ENCODE assay signal across 8 mouse cellular contexts in genomic region chr5:125465701-125466106, GRCm38 (mm10). TPM values are rescaled to one million over a fixed set of nuclear protein-coding genes. Genes with fewer than 3 reads are reported as not detected.
DNase-seq lines count a peak whose midpoint lies in the region; ATAC-seq and TF ChIP-seq lines count a peak whose summit lies in the region.

No protein-coding gene starts in this region.

- peaks cover 4% of the 10 kb centered on the region for H3K4me1 ChIP-seq in ES-Bruce4 (ENCODE audit: control insufficient read depth, insufficient read depth, low read length)
- peaks cover 4% of the 10 kb centered on the region for H3K4me1 ChIP-seq in forebrain, embryonic 13.5 days
- H3K4me1 ChIP-seq in liver, postnatal 0 days (ENCODE audit: insufficient read depth), result peaks cover 5% of the 10 kb centered on the region
- H3K4me1 ChIP-seq in neural tube, embryonic 14.5 days (ENCODE audit: control insufficient read depth, insufficient read depth, low read length), result no peaks in the 10 kb centered on the region

- no peaks in the 10 kb centered on the region for H3K27me3 ChIP-seq in ES-Bruce4 (ENCODE audit: control insufficient read depth, insufficient read depth, low read length, poor library complexity, severe bottlenecking)
- H3K27me3 ChIP-seq in forebrain, embryonic 13.5 days, result no peaks in the 10 kb centered on the region
- no peaks in the 10 kb centered on the region for H3K27me3 ChIP-seq in liver, postnatal 0 days (ENCODE audit: insufficient read depth, low read length)
- H3K27me3 ChIP-seq in neural tube, embryonic 14.5 days (ENCODE audit: control insufficient read depth, insufficient read depth, low read length), result no peaks in the 10 kb centered on the region

- WGBS in forebrain, embryonic 13.5 days, result under 1% methylated on average over 25 of the region's 25 CpGs
- under 1% methylated on average over 25 of the region's 25 CpGs for WGBS in large intestine, adult 2 months
- whole genome bisulfite sequencing in liver, postnatal 0 days (ENCODE audit: insufficient replicate concordance), result 1% methylated on average over 25 of the region's 25 CpGs
- under 1% methylated on average over 24 of the region's 25 CpGs for WGBS in neural tube, embryonic 14.5 days

- no peaks in the 10 kb centered on the region for H3K9me3 ChIP-seq in ES-Bruce4 (replicated peaks; ENCODE audit: control insufficient read depth, insufficient read depth, low read length, poor library complexity, severe bottlenecking)
- H3K9me3 ChIP-seq in forebrain, embryonic 13.5 days (replicated peaks), result no peaks in the 10 kb centered on the region
- H3K9me3 ChIP-seq in liver, postnatal 0 days (ENCODE audit: low read length), result no peaks in the 10 kb centered on the region
- H3K9me3 ChIP-seq in neural tube, embryonic 14.5 days (ENCODE audit: control insufficient read depth, low read length), result no peaks in the 10 kb centered on the region

- H3K4me3 ChIP-seq in ES-Bruce4 (ENCODE audit: low read depth, low read length), result peak overlapping the region; percentile 35
- H3K4me3 ChIP-seq in forebrain, embryonic 13.5 days, result peak overlapping the region; percentile 35
- peak overlapping the region; percentile 26 for H3K4me3 ChIP-seq in liver, postnatal 0 days (ENCODE audit: low read depth, low read length)
- H3K4me3 ChIP-seq in neural tube, embryonic 14.5 days (ENCODE audit: low read depth, low read length), result peak overlapping the region; percentile 25

- peak; percentile 100 for ATAC-seq in cerebellum, adult (ENCODE audit: insufficient number of reproducible peaks, low FRiP score, low TSS enrichment)
- ATAC-seq in forebrain, embryonic 13.5 days, result peak; percentile 100
- peak; percentile 100 for ATAC-seq in liver, postnatal 0 days
- ATAC-seq in neural tube, embryonic 14.5 days (ENCODE audit: low read depth), result peak; percentile 100

- peak overlapping the region; percentile 60 for H3K4me2 ChIP-seq in forebrain, embryonic 13.5 days
- H3K4me2 ChIP-seq in liver, postnatal 0 days (ENCODE audit: low read depth, low read length), result peak overlapping the region; percentile 69
- H3K4me2 ChIP-seq in neural tube, embryonic 14.5 days (ENCODE audit: low read depth, low read length), result peak overlapping the region; percentile 49

- intact Hi-C loops in heart, postnatal 10 days (cut with DNase I), result loop anchor here (1.0 kb wide), 1 partner anchor 10 kb away; the partner anchor contains the start of gene Aacs

- no peak overlapping the region for H3K9ac ChIP-seq in ES-Bruce4 (ENCODE audit: low read depth, poor library complexity, severe bottlenecking)
- H3K9ac ChIP-seq in forebrain, embryonic 13.5 days, result peak overlapping the region; percentile 43; the same call in 1 of the 2 replicates
- H3K9ac ChIP-seq in liver, postnatal 0 days (replicated peaks), result peak overlapping the region; percentile 42; the same call in 1 of the 2 replicates
- 0 out of 2 replicates have a peak overlapping the region, but pooled peaks have one; percentile 35 for H3K9ac ChIP-seq in neural tube, embryonic 14.5 days (replicated peaks; ENCODE audit: low read depth, low read length)

- H3K27ac ChIP-seq in ES-Bruce4 (ENCODE audit: insufficient read depth, low read length), result no peak overlapping the region
- no peak overlapping the region for H3K27ac ChIP-seq in forebrain, embryonic 13.5 days
- H3K27ac ChIP-seq in liver, postnatal 0 days (ENCODE audit: low read depth), result no peak overlapping the region
- no peak overlapping the region; the same call in 1 of the 2 replicates for H3K27ac ChIP-seq in neural tube, embryonic 14.5 days (ENCODE audit: low read depth, low read length)

- no peak for TF ChIP-seq CTCF in ES-Bruce4 (IDR thresholded peaks at IDR 0.05; ENCODE audit: low read depth, low read length)
- no peak for TF ChIP-seq CTCF in liver, postnatal 0 days (IDR thresholded peaks at IDR 0.05; ENCODE audit: low read depth)

- H3K36me3 ChIP-seq in ES-Bruce4 (ENCODE audit: control insufficient read depth, insufficient read depth, low read length, poor library complexity, severe bottlenecking), result no peaks in the 10 kb centered on the region
- H3K36me3 ChIP-seq in forebrain, embryonic 13.5 days (ENCODE audit: poor library complexity, severe bottlenecking), result no peaks in the 10 kb centered on the region
- no peaks in the 10 kb centered on the region for H3K36me3 ChIP-seq in liver, postnatal 0 days (replicated peaks; ENCODE audit: insufficient read depth, low read length)
- no peaks in the 10 kb centered on the region for H3K36me3 ChIP-seq in neural tube, embryonic 14.5 days (ENCODE audit: control insufficient read depth, insufficient read depth, low read length)

- DNase-seq in heart, postnatal 10 days, result peak; percentile 95
- peak; percentile 93 for DNase-seq in large intestine, adult 2 months (ENCODE audit: low read depth, low spot score)
- peak; percentile 96 for DNase-seq in liver, postnatal 0 days
- DNase-seq in testis, postnatal 10 days (ENCODE audit: low spot score), result peak; percentile 94

- TF ChIP-seq EP300 in ES-Bruce4 (IDR thresholded peaks at IDR 0.05; ENCODE audit: insufficient read depth, low read depth, low read length), result peak; percentile 90
- TF ChIP-seq EP300 in liver, postnatal 0 days (IDR thresholded peaks at IDR 0.05; ENCODE audit: low read depth), result peak; percentile 64; the same call in 1 of the 2 replicates

- peak; percentile 93 for TF ChIP-seq POLR2A in ES-Bruce4 (IDR thresholded peaks at IDR 0.05; ENCODE audit: insufficient read depth, low read length)

RNA-seq across cellular contexts. Expression of gene Aacs, which starts 9.9 kb away (rescaled TPM):
- polyA plus RNA-seq in ES-Bruce4 (2011; ENCODE audit: insufficient read depth, insufficient read length, low read depth, missing spikeins), result 23.2 and 26.3 TPM in 2 replicates
- 53.7 and 54.6 TPM in 2 replicates for polyA plus RNA-seq in forebrain, embryonic 13.5 days (2015; fragmentation: Nextera tagmentation; extraction: Ambion mirVana)
- total RNA-seq in heart, postnatal 10 days (2021), result 1 to 10 TPM; 4.8 to 5.0 TPM
- 51.1 and 58.6 TPM in 2 replicates for polyA plus RNA-seq in large intestine, adult 2 months (2012; rRNA removed)
- 3.8 and 4.6 TPM in 2 replicates for polyA plus RNA-seq in liver, postnatal 0 days (2015; fragmentation: Nextera tagmentation; extraction: Ambion mirVana)
- polyA plus RNA-seq in neural tube, embryonic 14.5 days (2014; fragmentation: Nextera tagmentation; extraction: Ambion mirVana), result 78.9 and 79.8 TPM in 2 replicates

RNA-seq across cellular contexts. Expression of gene Bri3bp, which starts 24.3 kb away (rescaled TPM):
- 43.8 and 45.8 TPM in 2 replicates for polyA plus RNA-seq in ES-Bruce4 (2011; ENCODE audit: insufficient read depth, insufficient read length, low read depth, missing spikeins)
- polyA plus RNA-seq in forebrain, embryonic 13.5 days (2015; fragmentation: Nextera tagmentation; extraction: Ambion mirVana), result 33.6 and 37.6 TPM in 2 replicates
- total RNA-seq in heart, postnatal 10 days (2021), result 10 to 100 TPM; 56.4 to 62.5 TPM
- 9.2 and 13.8 TPM in 2 replicates for polyA plus RNA-seq in large intestine, adult 2 months (2012; rRNA removed)
- polyA plus RNA-seq in liver, postnatal 0 days (2015; fragmentation: Nextera tagmentation; extraction: Ambion mirVana), result 20.2 and 20.9 TPM in 2 replicates
- 34.5 and 40.5 TPM in 2 replicates for polyA plus RNA-seq in neural tube, embryonic 14.5 days (2014; fragmentation: Nextera tagmentation; extraction: Ambion mirVana)

RNA-seq across cellular contexts. Expression of gene Dhx37, which starts 31.8 kb away (rescaled TPM):
- 35.2 and 42.3 TPM in 2 replicates for polyA plus RNA-seq in ES-Bruce4 (2011; ENCODE audit: insufficient read depth, insufficient read length, low read depth, missing spikeins)
- 10.2 and 12.3 TPM in 2 replicates for polyA plus RNA-seq in forebrain, embryonic 13.5 days (2015; fragmentation: Nextera tagmentation; extraction: Ambion mirVana)
- total RNA-seq in heart, postnatal 10 days (2021), result 10 to 100 TPM; 13.2 to 14.7 TPM
- 16.4 and 19.5 TPM in 2 replicates for polyA plus RNA-seq in large intestine, adult 2 months (2012; rRNA removed)
- polyA plus RNA-seq in liver, postnatal 0 days (2015; fragmentation: Nextera tagmentation; extraction: Ambion mirVana), result 3.3 and 3.4 TPM in 2 replicates
- 8.5 and 8.6 TPM in 2 replicates for polyA plus RNA-seq in neural tube, embryonic 14.5 days (2014; fragmentation: Nextera tagmentation; extraction: Ambion mirVana)
